Mouse (Mus musculus) ES-E14 (cell line): ENCODE data around the gene Lrp1.

Experiments
- CHD2 ChIP-seq: IDR thresholded peaks from 2 replicates; pipeline ENCODE4 v1.6.1; 2014; ENCODE audit warnings: mild to moderate bottlenecking, low read depth, low read length, inconsistent platforms
- ZC3H11A ChIP-seq: IDR thresholded peaks from 2 replicates; pipeline ENCODE4 v1.6.1; 2012; ENCODE audit warnings: low read depth, mild to moderate bottlenecking, inconsistent platforms, low read length, borderline replicate concordance

DNA sequence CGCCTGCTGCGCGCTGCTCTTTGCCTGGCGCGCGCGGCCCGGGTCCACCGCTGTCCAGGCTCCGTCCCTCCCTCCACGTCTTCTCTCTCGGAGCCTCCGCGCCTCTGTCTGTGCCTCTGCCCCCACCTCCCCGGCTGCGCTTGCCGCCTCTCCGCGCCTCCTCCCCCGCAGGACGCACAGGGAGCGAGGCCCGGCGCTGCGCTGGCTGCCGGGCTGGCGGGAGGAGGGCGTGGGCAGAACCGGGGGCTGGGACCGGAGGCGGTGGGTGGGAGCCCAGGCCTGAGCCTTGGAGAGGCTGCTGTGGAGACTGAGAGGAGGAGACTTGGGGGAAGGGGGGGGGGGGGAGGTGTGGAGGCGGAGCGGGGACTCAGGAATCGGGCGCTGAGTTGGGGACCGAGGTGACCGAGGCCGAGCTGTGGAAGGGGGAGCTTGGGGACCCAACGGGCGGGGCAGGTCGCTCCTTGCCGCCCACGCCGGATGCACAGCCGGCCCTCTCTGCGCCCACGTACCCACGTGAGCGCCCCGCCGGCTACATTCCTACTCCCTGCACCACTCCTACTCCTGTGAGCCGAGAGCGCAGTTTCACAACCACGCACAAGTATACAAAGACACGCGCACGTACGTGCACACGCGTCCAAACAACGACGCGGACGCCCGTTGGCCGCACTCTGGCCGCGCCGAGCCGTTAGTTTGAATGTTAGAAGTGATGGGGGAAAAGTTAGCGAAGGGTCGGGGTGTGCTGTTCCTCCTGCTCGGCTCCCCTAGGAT, 45.7 kb upstream of the Lrp1 start, which contains the start of gene Nemp1:
- TF ChIP-seq ZC3H11A (no peak), CHD2 (no peak)
